Mouse (Mus musculus) ovary, postnatal 14 days (tissue): Measurements from ENCODE around the gene Csf2ra.
"Not testable (repeated sequence)": the region's sequence is repeated elsewhere in the genome, so short reads cannot be mapped to it uniquely, and the experiment has no call there.

Experiments used
- DNase-seq: peaks from one replicate; pipeline ENCODE4 v3.0.0; 2022; ENCODE audit warnings: low spot score

Gene Csf2ra

DNA sequence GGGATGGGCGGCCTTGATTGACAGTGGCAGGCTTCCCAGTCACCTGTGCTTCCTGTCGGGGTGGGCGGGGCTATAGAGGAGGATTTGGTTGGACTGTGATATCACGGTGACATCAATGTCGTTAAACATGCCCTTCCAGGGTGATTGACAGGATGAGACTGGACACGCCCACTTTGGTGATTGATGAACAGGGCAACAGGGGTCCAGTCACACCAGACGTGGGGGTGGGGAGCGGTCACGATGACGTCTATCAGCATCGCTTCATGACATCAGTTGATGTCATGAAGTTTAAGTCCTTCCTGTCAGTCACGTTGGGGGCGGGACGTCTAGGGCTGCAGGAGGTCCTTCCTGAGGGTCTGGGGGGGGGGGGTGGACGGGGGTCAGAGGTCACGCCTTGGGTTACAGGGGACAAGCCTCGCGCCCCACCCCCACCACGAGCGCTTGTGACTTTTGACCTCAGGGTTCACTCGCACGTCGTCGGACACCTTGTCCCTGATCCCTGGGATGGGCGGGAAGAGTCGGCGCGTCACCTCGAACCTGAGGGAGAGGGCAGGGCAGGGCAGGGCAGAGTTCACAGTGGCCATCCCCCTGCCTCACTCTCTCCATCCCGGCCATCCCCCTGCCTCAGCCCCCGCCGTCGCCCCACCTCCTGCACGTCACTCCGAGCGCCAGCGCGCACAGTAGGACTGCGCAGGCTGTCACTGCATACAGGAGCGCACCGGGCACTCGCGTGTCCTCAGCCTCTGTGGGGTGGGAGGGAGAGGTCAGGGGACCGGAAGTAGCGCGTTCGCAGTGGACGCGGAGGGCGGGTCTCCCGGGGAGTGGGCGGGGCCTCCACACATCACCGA lies 3.3 kb downstream of the Csf2ra start:
- DNase-seq = no peak

DNA sequence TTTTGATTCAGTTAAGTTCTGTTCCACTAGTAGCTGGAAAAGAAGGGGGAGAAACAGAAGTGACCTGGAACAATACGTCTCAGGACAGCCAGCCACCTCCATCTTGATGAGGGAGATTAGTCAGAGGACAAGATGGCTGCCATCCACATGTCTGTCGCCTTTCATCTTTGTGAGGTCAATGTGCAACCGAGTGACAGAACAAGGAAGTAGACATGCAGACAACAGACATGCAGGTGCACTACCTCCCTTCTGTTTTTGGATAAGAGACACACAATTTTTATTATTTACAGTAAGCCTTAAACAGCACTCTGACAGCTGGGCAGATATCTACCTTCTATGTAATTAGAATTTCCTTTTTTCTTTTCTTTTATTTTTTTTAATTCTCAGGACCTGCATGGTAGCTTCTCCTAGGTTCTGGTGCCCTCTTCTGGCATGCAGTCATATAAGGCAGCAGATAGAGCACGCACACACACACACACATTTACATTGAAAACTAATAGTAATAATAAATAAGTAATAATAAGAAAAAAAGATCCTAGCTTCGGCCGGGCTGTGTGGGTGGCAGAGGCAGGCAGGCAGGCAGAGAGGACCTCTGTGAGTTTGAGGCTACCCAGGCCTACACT lies 4.4 kb downstream of the Csf2ra start:
- no peak for DNase-seq

- not testable (repeated sequence) for DNase-seq
Observed at GRCm38 (mm10) chr19:61207506-61207905, 20.7 kb downstream of the Csf2ra start.

- DNase-seq = no peak
Observed at GRCm38 (mm10) chr19:61199836-61200235, 28.4 kb downstream of the Csf2ra start.

GRCm38 (mm10) chr19:61199316-61199715 lies 28.9 kb downstream of the Csf2ra start:
- peak; percentile 84 for DNase-seq

- not testable (repeated sequence) for DNase-seq
Observed at GRCm38 (mm10) chr19:61183590-61183989, 44.6 kb downstream of the Csf2ra start, which contains the start of gene Gm6020. Gene Gm6020 (plus strand): TSS chr19:61183890.

DNA sequence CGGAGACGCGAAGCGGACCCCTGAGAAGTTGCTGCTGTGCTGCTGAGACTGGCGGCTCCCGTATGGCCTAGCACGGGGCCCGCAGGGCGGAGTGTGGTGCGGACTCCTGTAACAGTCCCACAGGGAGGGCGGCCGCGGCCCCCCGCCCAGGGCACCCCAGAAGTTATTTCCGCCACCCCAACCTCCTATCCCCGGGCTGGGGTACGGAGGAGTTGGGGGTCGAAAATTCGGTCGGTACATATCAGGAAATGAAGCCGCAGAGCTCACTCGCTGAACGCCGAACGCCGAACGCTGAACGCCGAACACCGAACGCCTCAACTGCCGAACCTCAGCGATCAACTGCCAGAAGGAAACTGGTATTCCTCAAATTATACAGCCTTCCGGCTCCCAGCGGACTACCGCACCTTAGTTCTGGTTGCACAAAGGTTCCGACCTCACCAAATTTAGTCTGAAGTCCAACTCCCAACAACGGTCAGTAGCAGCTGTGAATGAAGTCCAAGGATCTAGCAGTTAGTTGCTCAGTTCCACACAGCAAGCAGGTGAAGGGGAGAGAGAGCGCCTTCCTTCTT lies 52.4 kb downstream of the Csf2ra start, which contains the start of gene Gm7102:
TSS of gene Gm7102 (minus strand) at position 554 of the 569 bp plus-strand sequence.
- no peak for DNase-seq
